Mouse (Mus musculus) CH12.LX (cell line): ENCODE data around the gene Sycp2l. TPM values are rescaled to one million over a fixed set of nuclear protein-coding genes. Genes with fewer than 3 reads are reported as not detected.

ENCODE experiments used
- DNase-seq: peaks from one replicate; pipeline ENCODE4 v3.0.0-alpha.2; 2013; ENCODE audit errors: extremely low read depth
- H3K27ac ChIP-seq: 2 replicates; pipeline ENCODE4 v1.5.1; 2012; ENCODE audit warnings: low read depth, mild to moderate bottlenecking, control low read depth, moderate library complexity; ENCODE audit not compliant: insufficient read depth
- H3K27me3 ChIP-seq: replicated peaks from 2 replicates; pipeline ENCODE3; 2012; ENCODE audit warnings: inconsistent platforms
- H3K36me3 ChIP-seq, 2 experiments: replicated peaks in 1 of 2; 2 replicates each; pipeline versions ENCODE3 to v1.6.1; 2012; ENCODE audit warnings: inconsistent platforms in 1 of 2, low read length in 1 of 2, mild to moderate bottlenecking in 1 of 2, mixed read lengths in 1 of 2, moderate library complexity in 1 of 2; ENCODE audit not compliant: control insufficient read depth in 1 of 2, insufficient read depth in 1 of 2
- H3K4me1 ChIP-seq, 2 experiments: 2 replicates each; pipeline ENCODE4 v1.6.1; 2012; ENCODE audit warnings: inconsistent platforms in 1 of 2, moderate library complexity in 1 of 2; ENCODE audit not compliant: insufficient read depth in 2 of 2, control insufficient read depth in 1 of 2
- H3K4me2 ChIP-seq: 2 replicates; pipeline ENCODE4 v1.6.1; 2012; ENCODE audit warnings: low read depth, mild to moderate bottlenecking, control low read depth; ENCODE audit not compliant: poor library complexity, insufficient read depth, severe bottlenecking
- H3K4me3 ChIP-seq, 3 experiments: fragments of 150-350 bp in 1 of 3; sonication (generic) in 1 of 3; replicated peaks in 1 of 3; 2 replicates each; pipeline versions ENCODE3 to v1.5.1; 2011 to 2012; ENCODE audit warnings: low read depth in 2 of 3, low read length in 2 of 3, mild to moderate bottlenecking in 2 of 3, moderate library complexity in 2 of 3, control low read depth in 1 of 3, improper control_type of control experiment in 1 of 3, inconsistent platforms in 1 of 3, mixed read lengths in 1 of 3; ENCODE audit not compliant: poor library complexity in 1 of 3
- H3K79me2 ChIP-seq: replicated peaks from 2 replicates; pipeline ENCODE4 v1.6.1; 2012; ENCODE audit warnings: mild to moderate bottlenecking, moderate library complexity; ENCODE audit not compliant: control insufficient read depth, poor library complexity, insufficient read depth, severe bottlenecking; ENCODE audit errors: extremely low read depth
- H3K9ac ChIP-seq: 2 replicates; pipeline ENCODE4 v1.6.1; 2012; ENCODE audit warnings: low read depth, mild to moderate bottlenecking, control low read depth, moderate library complexity; ENCODE audit not compliant: insufficient read depth
- H3K9me3 ChIP-seq: replicated peaks from 2 replicates; pipeline ENCODE3; 2012; ENCODE audit warnings: low read length, inconsistent platforms, mixed read lengths
- BHLHE40 ChIP-seq: IDR thresholded peaks from 2 replicates; pipeline ENCODE4 v1.6.1; 2011; ENCODE audit warnings: mild to moderate bottlenecking, low read depth, low read length, improper control_type of control experiment
- GABPA ChIP-seq: IDR thresholded peaks from 2 replicates; pipeline ENCODE4 v1.6.1; 2012; ENCODE audit warnings: low read depth, low read length, improper control_type of control experiment, inconsistent platforms; ENCODE audit not compliant: insufficient replicate concordance
- HCFC1 ChIP-seq: IDR thresholded peaks from 2 replicates; pipeline ENCODE4 v1.6.1; 2012; ENCODE audit warnings: low read depth, mild to moderate bottlenecking, inconsistent platforms, low read length, improper control_type of control experiment
- JUND ChIP-seq: conservative IDR thresholded peaks from 2 replicates; pipeline ENCODE4 v1.6.1; 2011; ENCODE audit warnings: low read depth, low read length, improper control_type of control experiment
- MAFK ChIP-seq: IDR thresholded peaks from 2 replicates; pipeline ENCODE4 v1.6.1; 2011; ENCODE audit warnings: low read length, improper control_type of control experiment; ENCODE audit not compliant: insufficient replicate concordance
- MAX ChIP-seq: IDR thresholded peaks from 2 replicates; pipeline ENCODE4 v1.6.1; 2011; ENCODE audit warnings: low read length, improper control_type of control experiment
- MYC ChIP-seq: IDR thresholded peaks from 2 replicates; pipeline ENCODE4 v1.6.1; 2011; ENCODE audit warnings: low read depth, mild to moderate bottlenecking, improper control_type of control experiment, low read length
- NELFE ChIP-seq: IDR thresholded peaks from 2 replicates; pipeline ENCODE4 v1.6.1; 2011; ENCODE audit warnings: low read depth, low read length, improper control_type of control experiment
- NRF1 ChIP-seq: IDR thresholded peaks from 2 replicates; pipeline ENCODE4 v1.6.1; 2014; ENCODE audit warnings: low read depth, mild to moderate bottlenecking, inconsistent platforms, low read length, improper control_type of control experiment, moderate library complexity
- POLR2A ChIP-seq: IDR thresholded peaks from 2 replicates; pipeline ENCODE4 v1.6.1; 2011; ENCODE audit warnings: low read depth, mild to moderate bottlenecking, improper control_type of control experiment, low read length
- SMC3 ChIP-seq: IDR thresholded peaks from 2 replicates; pipeline ENCODE4 v1.6.1; 2011; ENCODE audit warnings: low read depth, low read length, improper control_type of control experiment
- TBP ChIP-seq: conservative IDR thresholded peaks from 2 replicates; pipeline ENCODE4 v1.6.1; 2011; ENCODE audit warnings: low read depth, low read length, improper control_type of control experiment
- TCF12 ChIP-seq: IDR thresholded peaks from 2 replicates; pipeline ENCODE4 v1.6.1; 2014; ENCODE audit warnings: low read depth, mild to moderate bottlenecking, inconsistent platforms, low read length, improper control_type of control experiment
- UBTF ChIP-seq: IDR thresholded peaks from 2 replicates; pipeline ENCODE4 v1.6.1; 2012; ENCODE audit warnings: low read depth, mild to moderate bottlenecking, inconsistent platforms, low read length, improper control_type of control experiment, moderate library complexity
- USF1 ChIP-seq: IDR thresholded peaks from 2 replicates; pipeline ENCODE4 v1.6.1; 2014; ENCODE audit warnings: low read depth, mild to moderate bottlenecking, inconsistent platforms, low read length, improper control_type of control experiment
- ZKSCAN1 ChIP-seq: IDR thresholded peaks from 2 replicates; pipeline ENCODE4 v1.6.1; 2012; ENCODE audit warnings: low read depth, inconsistent platforms, low read length, improper control_type of control experiment, borderline replicate concordance
- ZNF384 ChIP-seq: IDR thresholded peaks from 2 replicates; pipeline ENCODE4 v1.6.1; 2012; ENCODE audit warnings: low read depth, low read length, improper control_type of control experiment, inconsistent platforms
- dilution Hi-C: fragments of 300-500 bp; cut with MboI; formaldehyde crosslinking; loops from 2 replicates; pipeline ENCODE4 v1.14.3; 2020; ENCODE audit warnings: low sequenced_read_pairs; ENCODE audit not compliant: extremely low pct_unique_long_range_greater_than_20kb, extremely low pct_ligation_motif_present
- in situ Hi-C: fragments of 300-500 bp; cut with MboI; formaldehyde crosslinking; loops from 3 replicates; pipeline ENCODE4 v1.14.3; 2019; ENCODE audit warnings: low sequenced_read_pairs, low pct_ligation_motif_present, low pct_unique_long_range_greater_than_20kb, mixed read lengths
- polyA plus RNA-seq: library from polyadenylated mRNA; unstranded; fragments of >175 nt; gene quantifications from 2 replicates; pipeline ENCODE4 v1.2.1, GENCODE M21; 2012; ENCODE audit warnings: low read depth; ENCODE audit not compliant: insufficient read length
- total RNA-seq, 2 experiments: library from RNA; depleted of rRNA; stranded (reverse); fragments of 300-350 nt in 1 of 2; fragments of >200 nt in 1 of 2; gene quantifications; 2 replicates each; pipeline ENCODE4 v1.2.3; 2012 to 2014

The Sycp2l gene
- total and polyA plus RNA-seq, 3 experiments, result 0.21 to 1.3 (median 0.36) TPM

GRCm38 (mm10) chr13:41212558-41213322 is 98.6 kb downstream of the Sycp2l start:
- dilution Hi-C loops (no loop called here), in situ Hi-C loops (no loop called here)
- H3K4me1 ChIP-seq, result no peaks in the 10 kb centered on the region
- TF ChIP-seq GABPA, result no peak
- TF ChIP-seq UBTF, result no peak
- TF ChIP-seq ZKSCAN1, result no peak
- TF ChIP-seq MYC, result no peak
- no peak for TF ChIP-seq MAX
- no peak for TF ChIP-seq JUND
- H3K79me2 ChIP-seq, result no peaks in the 10 kb centered on the region
- no peak overlapping the region for H3K27ac ChIP-seq
- no peaks in the 10 kb centered on the region for H3K9me3 ChIP-seq
- H3K27me3 ChIP-seq, result no peaks in the 10 kb centered on the region
- H3K4me2 ChIP-seq, result no peak overlapping the region
- H3K4me3 ChIP-seq, result no peak overlapping the region
- DNase-seq, result no peak
- H3K9ac ChIP-seq, result no peak overlapping the region
- no peaks in the 10 kb centered on the region for H3K36me3 ChIP-seq

- TF ChIP-seq POLR2A, result no peak
- TF ChIP-seq BHLHE40, result no peak
- no peak for TF ChIP-seq MAFK
- no peak for TF ChIP-seq SMC3
- no peak for TF ChIP-seq NELFE
- TF ChIP-seq NRF1, result no peak
- TF ChIP-seq TCF12, result no peak
- no peak for TF ChIP-seq ZNF384
- no peak for TF ChIP-seq USF1
- no peak for TF ChIP-seq HCFC1
- no peak for TF ChIP-seq TBP
- DNase-seq, result no peak
- Histone ChIP-seq H3K4me2 (no peak overlapping the region), H3K27ac (no peak overlapping the region), H3K9me3 (peaks cover 2% of the 10 kb centered on the region), H3K36me3 (no peaks in the 10 kb centered on the region), H3K4me3 (no peak overlapping the region), H3K27me3 (no peaks in the 10 kb centered on the region), H3K4me1 (no peaks in the 10 kb centered on the region), H3K9ac (no peak overlapping the region), H3K79me2 (no peaks in the 10 kb centered on the region)
- dilution Hi-C loops, result no loop called here
- in situ Hi-C loops, result no loop called here
Measured at GRCm38 (mm10) chr13:41215669-41216068, 101.6 kb downstream of the Sycp2l start.
